Mouse (Mus musculus) T-helper 2 cell (primary cell): ENCODE measurements around the gene 1700012B09Rik.

Experiments
- in situ Hi-C: fragments of 300-600 bp; cut with MboI, MseI; formaldehyde crosslinking; loops from one replicate; pipeline ENCODE4 v1.15.1; 2025; ENCODE audit warnings: high pct_unique_total_duplicates

1700012B09Rik gene

DNA sequence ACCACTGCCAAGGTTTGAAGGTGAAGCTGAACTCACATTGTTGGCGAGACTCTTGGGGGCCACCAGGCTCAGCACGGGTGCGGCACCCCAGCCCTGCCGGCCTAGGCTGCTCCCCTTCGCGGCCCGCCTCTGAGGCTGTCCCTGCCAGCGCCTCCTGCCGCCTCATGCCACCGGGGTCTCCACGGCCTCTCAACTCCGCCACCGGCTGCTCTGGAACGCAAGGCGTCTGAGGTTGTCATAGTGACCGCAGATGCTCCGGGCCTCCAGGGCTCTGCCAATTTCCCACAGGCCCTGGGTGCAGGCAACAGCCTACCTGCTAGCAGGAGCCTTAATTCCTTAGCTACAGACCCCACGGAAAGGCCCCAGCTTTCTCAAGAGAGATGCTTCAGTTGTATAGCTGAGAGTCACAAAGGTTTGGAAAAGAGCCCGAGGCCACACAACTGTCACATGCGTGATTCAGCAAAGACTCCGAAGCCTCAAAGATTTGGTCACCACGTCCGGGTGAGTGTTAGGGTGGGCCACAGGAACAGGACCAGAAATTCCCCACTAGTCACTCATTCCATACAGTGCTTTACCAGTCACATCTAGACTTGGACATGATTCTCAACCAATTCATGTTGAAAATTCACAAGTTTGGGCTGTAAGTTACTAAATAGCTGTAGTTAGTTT, at the start of gene 1700012B09Rik:
1700012B09Rik (minus strand) TSS at position 228 of the 669 bp plus-strand sequence.
- in situ Hi-C loops, result no loop called here

DNA sequence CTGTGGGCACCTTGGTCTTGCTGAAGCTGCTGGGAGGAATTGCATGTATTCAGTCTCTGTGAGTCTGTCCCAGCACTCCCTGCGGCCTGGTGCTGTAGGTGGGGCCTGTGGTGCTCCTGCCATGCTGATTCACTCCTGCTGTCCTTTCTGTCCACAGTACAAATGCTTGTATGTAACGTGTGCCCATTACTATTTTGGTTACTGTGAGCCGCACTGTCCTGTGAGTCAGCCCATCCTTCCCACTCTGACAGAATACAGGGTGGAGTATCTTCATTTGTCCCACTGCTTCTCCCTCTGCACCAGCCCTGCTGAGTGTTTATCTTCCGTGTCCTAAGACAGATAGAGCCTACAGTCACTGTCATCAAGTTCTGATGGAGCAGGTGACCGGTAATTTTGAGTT, 39.3 kb upstream of the 1700012B09Rik start:
- in situ Hi-C loops, result no loop called here

DNA sequence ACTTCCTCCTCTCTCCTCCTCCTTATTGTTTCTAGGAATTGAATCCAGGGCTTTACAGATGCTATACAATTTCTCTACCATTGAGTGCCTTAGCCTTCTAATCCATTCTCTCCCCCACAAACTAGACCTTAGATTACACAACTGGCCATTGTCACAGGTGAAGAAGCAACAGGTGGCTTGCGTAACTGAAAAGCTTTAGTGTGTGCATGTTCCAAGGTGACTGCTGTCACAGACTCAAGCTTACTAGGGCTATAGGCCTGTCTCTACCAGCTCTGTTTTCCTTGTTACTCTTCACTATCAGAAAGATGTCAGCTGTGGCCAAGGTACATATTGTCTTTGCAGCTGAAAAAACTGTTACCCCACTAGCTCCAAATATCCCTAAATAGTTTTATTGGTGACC, 36.0 kb upstream of the 1700012B09Rik start:
- in situ Hi-C loops, result loop anchor here (5.0 to 10.0 kb wide), 2 partner anchors 458 to 536 kb away; no protein-coding TSS in a partner anchor

- in situ Hi-C loops, result loop anchor here (5.0 to 10.0 kb wide), 2 partner anchors 459 to 537 kb away; no protein-coding TSS in a partner anchor
These were observed 34.9 kb upstream of the 1700012B09Rik start for GRCm38 (mm10) chr9:14805714-14806113.

GRCm38 (mm10) chr9:14787356-14787755, 16.5 kb upstream of the 1700012B09Rik start:
- in situ Hi-C loops, result loop anchor here (10.0 kb wide), 1 partner anchor 227 kb away; no protein-coding TSS in a partner anchor

- in situ Hi-C loops, result loop anchor here (10.0 kb wide), 1 partner anchor 230 kb away; no protein-coding TSS in a partner anchor
These were observed 13.5 kb upstream of the 1700012B09Rik start, which contains the start of the genes Mre11a and Ankrd49 for GRCm38 (mm10) chr9:14784039-14785002. Gene Mre11a (plus strand): TSS chr9:14784654. Gene Ankrd49 (minus strand): TSS chr9:14784856.

DNA sequence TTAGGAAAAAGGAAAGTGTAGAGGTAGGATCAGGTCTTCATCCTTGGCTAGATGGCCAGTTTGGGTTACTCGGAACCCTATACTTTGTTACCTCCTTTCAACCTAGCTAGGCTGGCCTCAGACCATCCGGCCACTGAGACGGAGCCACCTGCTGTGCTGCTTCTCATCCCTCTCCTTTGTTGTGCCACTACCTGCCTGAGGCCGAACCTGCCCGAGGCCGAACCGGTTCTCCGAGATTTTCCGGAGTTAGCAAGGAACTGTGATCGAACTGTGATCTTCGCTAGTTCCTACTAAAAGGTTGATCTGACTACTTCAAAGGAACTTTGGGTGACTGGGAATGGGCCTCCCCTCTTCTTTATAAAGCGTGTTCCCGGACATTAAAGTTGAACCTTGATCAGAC, 7.5 kb upstream of the 1700012B09Rik start:
- in situ Hi-C loops, result no loop called here

- in situ Hi-C loops, result no loop called here
These were observed 3.0 kb upstream of the 1700012B09Rik start for GRCm38 (mm10) chr9:14773813-14774212.

DNA sequence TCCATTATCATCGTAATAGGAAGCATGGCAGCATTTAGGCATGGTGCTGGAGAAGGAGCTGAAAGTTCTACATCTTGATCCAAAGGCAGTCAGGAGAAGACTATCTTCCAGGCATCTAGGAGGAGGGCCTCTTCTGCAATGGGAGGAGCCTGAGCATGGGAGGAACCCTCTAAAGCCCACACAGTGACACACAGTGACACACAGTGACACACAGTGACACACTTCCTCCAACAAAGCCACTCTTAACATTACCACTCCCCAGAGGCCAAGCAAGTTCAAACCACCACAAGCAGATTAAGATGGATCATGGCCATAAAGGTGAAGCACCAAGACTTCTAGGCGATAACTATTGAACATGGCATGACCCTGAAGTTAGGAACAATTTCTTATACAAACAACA, 1.2 kb upstream of the 1700012B09Rik start:
- in situ Hi-C loops, result no loop called here

- in situ Hi-C loops, result no loop called here
These were observed 1.0 kb downstream of the 1700012B09Rik start for GRCm38 (mm10) chr9:14769811-14770210.

DNA sequence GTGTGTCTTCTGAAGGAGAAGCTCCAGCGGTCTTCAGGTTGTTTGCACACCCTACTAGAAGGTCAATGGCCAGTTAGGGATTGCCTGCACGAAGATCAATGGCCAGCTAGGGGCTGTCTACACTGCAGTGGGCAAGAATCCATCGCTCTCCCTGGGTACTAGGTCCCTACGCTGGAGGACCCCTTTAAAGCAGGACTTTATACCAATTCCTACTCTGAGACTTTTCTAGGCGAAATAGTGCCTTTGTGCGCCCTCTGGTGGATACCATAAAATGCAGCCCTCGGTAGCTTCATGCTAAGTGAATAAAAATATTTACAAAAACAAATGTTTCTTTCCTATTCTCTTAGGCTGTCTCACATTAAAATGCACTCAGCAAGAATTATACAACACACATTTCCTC, 6.1 kb downstream of the 1700012B09Rik start:
- in situ Hi-C loops, result no loop called here

DNA sequence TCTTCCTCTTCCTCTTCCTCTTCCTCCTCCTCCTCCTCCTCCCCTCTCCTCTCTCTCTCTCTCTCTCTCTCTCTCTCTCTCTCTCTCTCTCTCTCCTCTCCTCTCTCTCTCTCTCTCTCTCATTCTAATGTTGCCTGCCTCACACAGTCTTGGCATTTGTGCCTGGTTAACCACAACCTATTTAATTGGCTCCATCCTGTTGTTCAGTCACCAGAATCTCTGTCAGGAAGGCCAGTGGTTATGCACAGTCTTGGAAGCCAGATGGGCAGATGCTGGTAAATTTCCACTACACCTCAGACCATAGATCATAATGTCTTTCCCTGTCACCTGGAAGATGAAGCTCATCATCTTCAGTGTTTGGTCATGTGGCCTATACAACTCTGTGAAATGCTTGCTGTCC, 11.6 kb downstream of the 1700012B09Rik start:
- in situ Hi-C loops, result no loop called here

DNA sequence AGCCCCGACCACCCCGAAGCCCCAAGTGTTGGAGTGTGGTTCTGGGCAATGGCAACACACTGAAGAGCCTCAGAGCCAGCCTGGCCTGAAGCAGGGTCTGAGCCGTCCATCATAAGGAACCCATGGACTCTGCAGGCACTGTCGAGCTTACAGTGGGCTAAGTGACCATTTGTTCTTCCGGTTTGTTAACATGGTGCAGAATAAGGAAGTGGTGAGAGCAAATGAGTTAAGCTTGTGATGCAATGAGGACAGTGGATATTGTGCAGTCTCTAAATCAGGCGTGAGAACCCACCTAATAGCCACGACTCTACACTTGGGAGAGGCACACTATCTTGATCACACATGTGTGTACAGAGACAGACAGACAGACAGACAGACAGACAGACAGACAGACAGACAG, 12.2 kb downstream of the 1700012B09Rik start:
- in situ Hi-C loops, result no loop called here

DNA sequence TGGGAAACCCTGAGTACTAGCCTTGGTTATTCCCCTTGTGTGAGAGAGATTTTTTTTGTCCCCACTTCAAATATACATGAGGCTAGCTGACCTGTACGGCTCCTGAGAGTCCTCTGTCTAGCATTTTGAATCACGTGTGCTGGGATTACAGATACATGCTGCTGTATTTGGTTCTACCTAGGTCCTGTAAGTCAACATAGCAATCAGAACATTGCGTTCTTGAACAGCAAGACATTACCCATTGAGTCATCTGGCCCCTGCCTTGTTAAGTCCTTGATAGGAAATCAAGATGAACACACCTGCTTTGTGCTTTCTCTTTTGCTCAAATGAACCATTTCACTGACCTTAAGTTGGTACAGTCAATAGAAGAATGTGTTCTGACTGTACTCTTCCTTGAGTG, 16.4 kb downstream of the 1700012B09Rik start:
- in situ Hi-C loops, result no loop called here

DNA sequence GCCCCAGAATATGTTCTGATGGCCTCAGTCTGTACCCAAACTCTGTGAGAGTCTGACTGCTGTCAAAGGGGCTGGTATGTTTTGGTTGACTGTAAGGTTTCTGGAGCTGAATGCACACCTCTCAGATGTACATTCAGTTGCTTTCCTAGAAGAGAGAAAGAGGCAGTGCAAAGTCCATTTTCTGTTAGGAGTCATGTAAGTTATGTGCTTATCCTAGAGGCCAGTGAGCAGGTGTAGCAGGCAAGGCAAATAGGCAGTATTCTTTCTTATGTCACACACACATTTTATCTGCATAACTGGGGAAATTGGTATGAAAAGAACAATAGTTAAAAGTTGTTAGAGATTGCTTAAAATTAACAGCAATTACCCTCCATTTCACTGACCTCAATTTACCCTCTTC, 16.9 kb downstream of the 1700012B09Rik start:
- in situ Hi-C loops, result no loop called here

DNA sequence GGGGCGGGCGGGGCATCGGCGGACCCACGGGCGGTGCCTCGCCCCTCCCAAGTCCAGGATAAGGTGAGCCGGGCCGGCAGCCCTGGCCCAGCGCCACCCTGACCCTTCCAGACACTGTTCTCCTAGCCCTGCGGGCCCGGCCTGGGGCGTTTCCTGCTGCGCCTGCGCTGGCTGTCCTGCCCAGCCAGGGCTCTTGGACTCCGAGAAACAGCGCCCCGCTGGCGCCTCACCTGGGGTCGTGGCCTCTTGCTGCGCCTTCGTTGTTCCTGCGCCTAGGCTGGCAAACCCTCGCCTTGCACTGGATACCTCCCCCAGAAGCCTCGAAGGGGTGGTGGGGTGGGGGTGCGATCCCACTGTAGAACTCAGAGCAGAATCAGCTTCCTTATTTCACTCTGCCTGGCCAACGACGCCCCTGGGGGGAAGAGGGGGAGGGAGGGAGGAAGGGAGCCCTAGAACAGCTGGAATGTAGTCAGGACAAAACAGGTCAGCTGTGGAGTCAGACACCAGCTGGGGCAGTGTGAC, 18.8 kb downstream of the 1700012B09Rik start, which contains the start of gene Fut4:
Fut4 (minus strand) TSS at position 393 of the 522 bp plus-strand sequence.
- in situ Hi-C loops, result no loop called here

GRCm38 (mm10) chr9:14751503-14752000, 19.3 kb downstream of the 1700012B09Rik start:
- in situ Hi-C loops, result no loop called here

DNA sequence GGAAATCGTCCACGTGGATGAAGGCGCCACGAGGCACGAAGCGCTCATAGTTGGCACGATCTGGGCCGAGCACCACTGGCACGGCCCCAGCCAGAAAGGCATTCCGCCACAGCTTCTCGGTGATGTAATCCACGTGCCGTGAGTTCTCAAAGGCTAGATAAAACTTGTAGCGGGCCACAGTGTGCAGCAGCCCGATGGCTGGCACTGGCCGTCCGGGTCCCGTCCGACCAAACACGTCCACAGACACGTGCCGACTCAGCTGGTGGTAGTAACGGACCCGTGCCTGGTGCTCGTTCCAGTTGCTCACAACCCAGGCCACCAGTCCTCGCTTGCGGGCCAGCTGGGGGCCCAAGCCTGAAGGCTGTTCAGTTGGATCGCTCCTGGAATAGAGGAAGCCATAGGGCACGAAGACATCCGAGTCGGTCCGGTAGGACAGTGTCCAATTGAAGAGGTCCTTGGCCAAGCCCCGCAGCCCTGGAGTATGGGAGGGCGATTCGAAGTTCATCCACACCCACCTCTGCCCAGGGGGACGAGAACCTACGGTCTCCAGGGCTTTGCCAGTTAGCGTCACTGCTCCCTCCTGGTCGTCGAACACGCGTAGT, 19.8 kb downstream of the 1700012B09Rik start:
- in situ Hi-C loops, result no loop called here

DNA sequence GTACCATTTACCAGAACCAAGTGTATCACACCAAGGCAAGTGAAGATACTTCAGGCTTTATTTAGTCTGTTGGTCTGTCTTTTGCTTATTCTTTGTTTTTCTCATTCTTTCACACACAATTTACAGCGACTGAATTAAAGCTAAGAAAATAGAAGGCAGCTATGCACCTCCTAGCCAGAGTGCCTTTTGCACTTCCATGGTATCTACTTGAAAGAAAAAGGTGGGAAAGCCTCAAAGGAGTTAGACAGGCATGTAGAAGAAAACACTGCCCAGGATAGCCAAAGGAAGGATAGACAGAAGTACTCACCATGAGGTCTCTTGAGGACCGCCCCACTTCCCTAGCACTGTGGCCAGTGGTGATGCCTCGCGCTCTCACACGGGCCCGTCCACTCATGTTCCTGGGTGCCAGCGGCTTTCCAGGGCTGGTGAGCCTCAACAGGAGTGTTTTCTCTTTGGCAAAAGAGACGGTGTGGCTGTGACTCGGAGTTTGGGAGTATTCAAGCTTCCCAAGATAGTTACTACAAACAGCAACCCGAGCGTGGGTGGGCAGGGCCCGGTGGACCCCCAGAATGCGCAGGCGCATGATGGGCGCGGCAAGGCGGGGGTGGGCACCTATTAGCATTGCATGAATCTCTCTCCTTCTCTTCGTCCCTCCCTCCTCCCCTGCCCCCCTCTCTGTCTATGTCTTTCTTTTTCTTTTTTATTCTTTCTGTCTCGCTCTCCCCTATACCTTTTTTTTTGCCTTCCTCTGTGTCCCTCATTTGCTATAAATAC, 30.5 kb downstream of the 1700012B09Rik start, which contains the start of gene Piwil4:
Piwil4 (minus strand) TSS at position 583 of the 774 bp plus-strand sequence.
- in situ Hi-C loops, result no loop called here

DNA sequence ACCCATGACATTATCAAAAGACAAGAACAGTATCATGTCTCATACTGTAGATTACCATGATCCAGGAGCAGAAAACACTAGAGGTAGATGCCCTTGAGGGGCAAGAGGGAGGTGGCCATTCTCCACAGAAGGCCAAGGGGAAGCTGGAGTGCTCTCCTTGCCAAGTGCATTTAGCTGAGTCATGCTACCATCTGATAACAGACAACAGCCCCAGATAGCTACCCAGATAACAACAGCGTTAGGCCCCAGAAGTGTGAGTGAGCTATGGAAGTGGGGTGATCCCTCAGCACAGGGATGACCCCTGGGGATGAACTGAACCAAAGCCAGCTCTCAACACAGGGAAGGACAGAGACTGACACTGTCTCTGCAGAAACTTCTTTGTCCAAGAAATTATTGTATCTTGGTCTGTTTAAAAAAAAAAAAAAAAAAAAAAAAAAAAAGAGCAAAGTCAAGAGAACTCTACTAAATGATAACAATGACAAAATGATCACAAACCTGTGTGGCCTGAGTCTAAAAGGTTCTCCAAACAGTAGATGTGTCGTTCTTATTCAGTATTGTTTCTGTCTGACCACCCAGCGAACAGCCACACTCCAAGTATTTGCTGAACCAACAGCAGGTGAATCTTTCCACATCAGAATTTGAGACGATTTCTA, 31.2 kb downstream of the 1700012B09Rik start:
- in situ Hi-C loops, result no loop called here
